19 mouse cellular contexts compared by ENCODE assay signal in genomic region chr16:9270099-9270498, GRCm38 (mm10).
DNase-seq lines count a peak whose midpoint lies in the region; ATAC-seq lines count a peak whose summit lies in the region.
"Had no signal": no experiment of that assay in that cellular context is flagged by ENCODE, and none has a peak within 500 bp of the region (broad histone marks: within the 10 kb centered on the region; RNA-seq: fewer than 3 reads in every experiment).

No protein-coding gene starts in this region.

- no peaks in the 10 kb centered on the region for H3K36me3 ChIP-seq in midbrain, embryonic 12.5 days
- H3K36me3 ChIP-seq in midbrain, embryonic 16.5 days (ENCODE audit: control insufficient read depth, insufficient read depth, low read length), result no peaks in the 10 kb centered on the region
- no peaks in the 10 kb centered on the region for H3K36me3 ChIP-seq in midbrain, embryonic 14.5 days (ENCODE audit: control insufficient read depth, insufficient read depth, low read length)
- no peaks in the 10 kb centered on the region for H3K36me3 ChIP-seq in midbrain, embryonic 15.5 days (replicated peaks)
- H3K36me3 ChIP-seq in hindbrain, embryonic 11.5 days (ENCODE audit: control insufficient read depth, insufficient read depth, low read length), result no peaks in the 10 kb centered on the region
- H3K36me3 ChIP-seq: embryonic facial prominence, embryonic 10.5 days; embryonic facial prominence, embryonic 12.5 days; forebrain, embryonic 15.5 days had no signal

- WGBS in midbrain, embryonic 12.5 days, result 20% methylated on average over 3 of the region's 3 CpGs
- 24% methylated on average over 3 of the region's 3 CpGs for WGBS in midbrain, embryonic 16.5 days
- WGBS in midbrain, embryonic 14.5 days, result 12% methylated on average over 3 of the region's 3 CpGs
- WGBS in midbrain, embryonic 15.5 days, result 25% methylated on average over 3 of the region's 3 CpGs
- 79% methylated on average over 3 of the region's 3 CpGs for WGBS in hindbrain, embryonic 11.5 days

- H3K9me3 ChIP-seq in midbrain, embryonic 12.5 days, result no peaks in the 10 kb centered on the region
- no peaks in the 10 kb centered on the region for H3K9me3 ChIP-seq in midbrain, embryonic 16.5 days (replicated peaks; ENCODE audit: control insufficient read depth, low read length, poor library complexity, severe bottlenecking)
- H3K9me3 ChIP-seq in midbrain, embryonic 14.5 days (ENCODE audit: control insufficient read depth, low read length), result no peaks in the 10 kb centered on the region
- H3K9me3 ChIP-seq in midbrain, embryonic 15.5 days, result no peaks in the 10 kb centered on the region
- H3K9me3 ChIP-seq in hindbrain, embryonic 11.5 days (ENCODE audit: control insufficient read depth, low read length), result no peaks in the 10 kb centered on the region
- H3K9me3 ChIP-seq: embryonic facial prominence, embryonic 10.5 days; embryonic facial prominence, embryonic 12.5 days; forebrain, embryonic 13.5 days; forebrain, embryonic 15.5 days had no signal

- ATAC-seq in midbrain, embryonic 12.5 days (ENCODE audit: low FRiP score, low read depth), result peak; percentile 52
- no peak for ATAC-seq in midbrain, embryonic 16.5 days
- no peak for ATAC-seq in midbrain, embryonic 14.5 days (ENCODE audit: low FRiP score, low TSS enrichment)
- ATAC-seq in midbrain, embryonic 15.5 days (replicated peaks), result no peak
- ATAC-seq in hindbrain, embryonic 11.5 days (ENCODE audit: low FRiP score), result no peak
- ATAC-seq: activated CD4-positive, CD25-positive, alpha-beta regulatory T cell, adult 4 months; forebrain, embryonic 13.5 days; forebrain, embryonic 15.5 days; forebrain, postnatal 0 days had no signal

- peak; percentile 33 for DNase-seq in midbrain, embryonic 14.5 days
- no peak for DNase-seq in hindbrain, embryonic 11.5 days (ENCODE audit: low spot score)
- DNase-seq: adrenal gland, adult 8-10 months; adrenal gland, postnatal 14 days; adrenal gland, postnatal 36 days; cerebellum, adult 11-12 months; cerebellum, adult 2 months; cerebellum, adult 9-10 months; cerebellum, postnatal 10 days; cerebellum, postnatal 25 days; forebrain, postnatal 0 days had no signal

- no peak overlapping the region for H3K4me2 ChIP-seq in midbrain, embryonic 12.5 days (replicated peaks)
- H3K4me2 ChIP-seq in midbrain, embryonic 16.5 days (ENCODE audit: low read length), result no peak overlapping the region
- no peak overlapping the region for H3K4me2 ChIP-seq in midbrain, embryonic 14.5 days (ENCODE audit: low read length)
- H3K4me2 ChIP-seq in midbrain, embryonic 15.5 days, result no peak overlapping the region
- no peak overlapping the region for H3K4me2 ChIP-seq in hindbrain, embryonic 11.5 days (replicated peaks; ENCODE audit: low read depth, low read length)
- H3K4me2 ChIP-seq: embryonic facial prominence, embryonic 12.5 days; forebrain, embryonic 13.5 days; forebrain, embryonic 15.5 days had no signal

- H3K4me1 ChIP-seq in midbrain, embryonic 12.5 days, result peaks cover 5% of the 10 kb centered on the region; the same call in 1 of the 2 replicates
- no peaks in the 10 kb centered on the region for H3K4me1 ChIP-seq in midbrain, embryonic 16.5 days (ENCODE audit: control insufficient read depth, insufficient read depth, low read length)
- no peaks in the 10 kb centered on the region for H3K4me1 ChIP-seq in midbrain, embryonic 14.5 days (ENCODE audit: control insufficient read depth, insufficient read depth, low read length)
- no peaks in the 10 kb centered on the region for H3K4me1 ChIP-seq in midbrain, embryonic 15.5 days
- 0 out of 2 replicates have a peak, but pooled peaks cover 2% of the 10 kb centered on the region for H3K4me1 ChIP-seq in hindbrain, embryonic 11.5 days (replicated peaks; ENCODE audit: control insufficient read depth, insufficient read depth, low read length)
- H3K4me1 ChIP-seq: embryonic facial prominence, embryonic 10.5 days; embryonic facial prominence, embryonic 12.5 days; forebrain, embryonic 13.5 days; forebrain, embryonic 15.5 days had no signal

- H3K27me3 ChIP-seq in midbrain, embryonic 12.5 days, result peaks cover 30% of the 10 kb centered on the region
- H3K27me3 ChIP-seq in midbrain, embryonic 16.5 days (ENCODE audit: control insufficient read depth, insufficient read depth, low read depth, low read length), result no peaks in the 10 kb centered on the region
- H3K27me3 ChIP-seq in midbrain, embryonic 14.5 days (ENCODE audit: control insufficient read depth, insufficient read depth, low read length), result no peaks in the 10 kb centered on the region
- H3K27me3 ChIP-seq in midbrain, embryonic 15.5 days (replicated peaks), result no peaks in the 10 kb centered on the region
- no peaks in the 10 kb centered on the region for H3K27me3 ChIP-seq in hindbrain, embryonic 11.5 days (ENCODE audit: control insufficient read depth, insufficient read depth, low read length)
- H3K27me3 ChIP-seq: embryonic facial prominence, embryonic 12.5 days; forebrain, embryonic 13.5 days; forebrain, embryonic 15.5 days had no signal

- H3K27ac ChIP-seq in midbrain, embryonic 12.5 days (replicated peaks), result no peak overlapping the region
- H3K27ac ChIP-seq in midbrain, embryonic 16.5 days (ENCODE audit: low read length), result no peak overlapping the region
- no peak overlapping the region for H3K27ac ChIP-seq in midbrain, embryonic 14.5 days (replicated peaks; ENCODE audit: low read depth, low read length)
- no peak overlapping the region for H3K27ac ChIP-seq in midbrain, embryonic 15.5 days
- H3K27ac ChIP-seq in hindbrain, embryonic 11.5 days (ENCODE audit: low read depth, low read length), result no peak overlapping the region
- H3K27ac ChIP-seq: embryonic facial prominence, embryonic 10.5 days; embryonic facial prominence, embryonic 12.5 days; forebrain, embryonic 13.5 days; forebrain, embryonic 15.5 days had no signal

- H3K9ac ChIP-seq in midbrain, embryonic 12.5 days (replicated peaks), result no peak overlapping the region
- no peak overlapping the region for H3K9ac ChIP-seq in midbrain, embryonic 16.5 days (ENCODE audit: low read depth, low read length)
- no peak overlapping the region for H3K9ac ChIP-seq in midbrain, embryonic 14.5 days (replicated peaks; ENCODE audit: low read length)
- no peak overlapping the region for H3K9ac ChIP-seq in midbrain, embryonic 15.5 days
- H3K9ac ChIP-seq in hindbrain, embryonic 11.5 days (ENCODE audit: low read depth, low read length), result no peak overlapping the region
- H3K9ac ChIP-seq: embryonic facial prominence, embryonic 12.5 days; forebrain, embryonic 13.5 days; forebrain, embryonic 15.5 days; forebrain, postnatal 0 days had no signal

- no peak overlapping the region for H3K4me3 ChIP-seq in midbrain, embryonic 12.5 days
- H3K4me3 ChIP-seq in midbrain, embryonic 16.5 days (ENCODE audit: low read depth, low read length), result no peak overlapping the region
- H3K4me3 ChIP-seq in midbrain, embryonic 14.5 days (replicated peaks; ENCODE audit: low read depth, low read length), result no peak overlapping the region
- H3K4me3 ChIP-seq in midbrain, embryonic 15.5 days, result no peak overlapping the region
- no peak overlapping the region for H3K4me3 ChIP-seq in hindbrain, embryonic 11.5 days (ENCODE audit: low read depth, low read length)
- H3K4me3 ChIP-seq: embryonic facial prominence, embryonic 10.5 days; embryonic facial prominence, embryonic 12.5 days; forebrain, embryonic 13.5 days; forebrain, embryonic 15.5 days had no signal
